Mouse (Mus musculus): ENCODE data around the gene Gm43552.
"Not testable (repeated sequence)": the region's sequence is repeated elsewhere in the genome, so short reads cannot be mapped to it uniquely, and the experiment has no call there.

Gene Gm43552

DNA sequence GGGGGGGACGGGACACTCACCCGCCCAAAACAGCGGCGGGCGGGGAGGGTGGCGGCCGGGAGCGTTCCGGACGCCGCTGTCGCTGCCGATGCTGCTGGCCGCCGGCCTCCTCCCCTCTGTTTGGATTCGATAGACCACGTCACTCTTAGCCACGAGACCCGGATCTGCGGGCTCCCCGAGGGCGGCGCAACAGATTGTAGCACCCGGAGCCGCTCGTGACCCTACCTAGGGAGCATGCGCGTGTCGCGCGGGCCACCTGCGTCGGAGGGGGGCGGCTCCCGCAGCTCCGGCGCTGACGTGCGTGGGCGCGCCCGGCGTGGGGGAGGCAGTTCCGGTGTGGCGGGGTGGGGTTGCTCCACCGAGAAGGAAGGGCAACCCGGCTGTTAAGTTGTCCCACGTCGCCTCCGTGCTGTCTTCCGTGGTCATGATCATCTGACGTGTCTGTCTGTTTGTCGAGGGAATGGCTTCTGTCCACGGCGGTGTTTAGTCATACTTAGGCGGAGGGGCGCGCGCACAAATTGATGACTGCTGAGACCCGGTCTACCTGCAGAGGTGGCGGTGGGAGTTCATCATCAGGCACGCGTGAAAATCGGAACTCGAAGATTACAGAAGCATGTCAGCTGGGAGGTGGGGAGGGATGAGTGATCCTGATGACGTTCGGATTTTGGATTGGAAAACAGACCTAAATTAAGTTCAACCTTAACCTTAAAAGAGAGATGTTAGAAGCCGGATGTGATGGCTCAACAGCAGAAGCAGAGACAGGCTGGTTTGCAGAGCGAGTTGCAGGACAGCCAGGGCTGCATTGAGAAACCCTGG lies at the start of gene Gm43552:
Gm43552 (minus strand) TSS at position 118 of the 816 bp plus-strand sequence.
- peak; percentile 94 to 97 for DNase-seq

DNA sequence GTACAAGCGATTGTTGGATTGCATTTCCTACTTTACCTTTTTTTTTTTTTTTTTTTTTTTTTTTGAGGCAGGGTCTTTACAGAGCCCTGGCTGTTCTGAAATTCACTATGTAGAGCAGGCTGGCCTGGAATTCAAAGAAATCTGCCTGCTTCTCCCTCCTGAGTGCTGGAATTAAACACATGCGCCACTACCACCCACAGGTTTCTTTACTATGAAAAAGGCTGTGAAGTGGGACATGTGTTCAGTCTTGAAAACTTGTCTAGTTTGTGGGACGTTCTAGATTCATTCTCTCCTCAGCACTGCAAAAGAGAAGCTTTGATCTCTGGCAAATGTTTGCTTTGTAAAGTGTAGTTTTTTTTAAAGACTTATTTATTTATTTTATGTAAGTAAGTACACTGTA lies 49.3 kb upstream of the Gm43552 start:
- DNase-seq = no peak

DNA sequence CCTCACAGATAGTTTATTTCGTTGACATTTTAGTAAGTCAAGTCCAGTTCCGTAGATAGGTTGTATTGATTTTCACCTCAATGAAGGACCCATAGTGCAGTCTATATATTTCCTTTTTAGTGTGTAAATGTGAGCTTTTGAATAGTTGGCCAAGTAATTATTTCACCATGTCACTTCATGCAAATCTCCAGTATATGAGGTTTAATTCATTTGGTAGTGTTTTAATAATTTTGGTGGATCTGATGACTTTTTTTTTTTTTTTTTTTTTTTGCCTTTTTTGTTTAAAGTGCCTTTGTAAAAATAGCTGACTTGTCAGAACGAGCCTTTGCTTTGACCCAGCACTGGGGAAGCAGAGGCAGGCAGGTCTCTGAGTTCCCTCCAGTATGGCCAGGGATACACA lies 47.2 kb upstream of the Gm43552 start:
- no peak for DNase-seq

DNA sequence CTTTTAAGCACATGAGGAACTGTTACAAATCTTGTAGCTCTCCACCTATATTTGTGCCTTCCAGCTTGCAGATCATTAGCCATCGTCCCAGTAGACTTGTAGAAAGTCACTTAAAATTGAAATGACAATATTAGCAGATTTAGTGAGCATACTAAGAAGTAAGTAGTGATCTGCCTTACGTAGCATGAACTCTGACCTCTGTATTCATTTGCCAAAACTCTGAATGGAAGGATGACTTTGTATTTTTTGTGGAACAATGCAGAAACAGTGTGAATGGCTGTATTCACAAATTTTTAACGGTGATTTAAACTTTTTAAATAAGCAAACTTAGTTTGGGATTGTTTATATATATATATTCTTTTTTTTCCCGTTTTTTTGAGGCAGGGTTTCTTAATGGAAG lies 46.2 kb upstream of the Gm43552 start:
- DNase-seq = no peak

DNA sequence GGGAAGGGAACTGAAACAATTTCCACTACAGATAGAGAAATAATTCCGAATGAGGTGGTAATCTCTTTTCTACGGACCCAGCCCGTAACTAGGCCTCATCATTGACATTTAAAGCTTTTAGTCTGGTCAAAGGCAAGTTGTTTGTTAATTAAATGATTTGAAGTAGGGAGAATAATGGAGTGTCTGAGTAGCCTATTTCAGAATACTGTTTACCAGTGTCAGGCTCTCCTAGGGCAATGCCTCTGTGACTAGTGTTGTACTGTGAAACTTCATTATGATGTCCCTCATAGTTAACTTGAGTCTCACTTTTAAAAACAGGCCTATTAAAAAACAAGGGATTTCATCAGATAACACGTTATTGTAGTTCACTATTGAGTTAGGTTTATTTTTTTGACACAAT lies 45.5 kb upstream of the Gm43552 start:
- no peak for DNase-seq

DNA sequence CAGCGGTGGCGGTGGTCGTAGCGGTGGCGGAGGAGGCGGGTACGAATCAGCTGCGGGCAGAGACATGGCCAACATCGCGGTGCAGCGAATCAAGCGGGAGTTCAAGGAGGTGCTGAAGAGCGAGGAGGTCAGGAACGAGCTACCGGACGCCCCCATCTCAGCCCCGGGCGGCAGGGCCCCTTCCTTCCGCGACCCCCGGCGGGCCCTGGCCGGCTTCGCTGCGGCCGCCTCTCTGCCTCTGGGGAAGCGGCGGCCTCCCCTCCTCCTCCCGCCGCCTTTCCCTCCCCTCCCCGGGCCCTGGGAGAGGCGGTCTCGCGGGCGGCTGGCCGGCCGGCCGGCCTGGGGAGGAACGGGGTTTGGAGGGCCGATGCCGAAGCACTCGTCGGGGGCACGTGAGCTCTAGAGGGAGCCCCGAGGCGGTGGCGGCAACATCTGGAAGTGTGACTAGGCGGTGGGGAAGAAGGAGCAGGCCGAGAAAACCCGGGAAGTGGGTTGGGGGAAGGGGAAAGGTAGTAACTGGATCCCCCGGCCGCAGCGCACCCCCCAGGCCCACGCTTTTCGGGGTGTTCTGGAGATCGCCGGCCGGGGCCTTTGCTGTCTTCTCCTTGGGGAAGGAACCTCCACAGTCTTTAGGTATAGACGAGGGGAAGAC lies 44.9 kb upstream of the Gm43552 start:
- no peak for DNase-seq

DNA sequence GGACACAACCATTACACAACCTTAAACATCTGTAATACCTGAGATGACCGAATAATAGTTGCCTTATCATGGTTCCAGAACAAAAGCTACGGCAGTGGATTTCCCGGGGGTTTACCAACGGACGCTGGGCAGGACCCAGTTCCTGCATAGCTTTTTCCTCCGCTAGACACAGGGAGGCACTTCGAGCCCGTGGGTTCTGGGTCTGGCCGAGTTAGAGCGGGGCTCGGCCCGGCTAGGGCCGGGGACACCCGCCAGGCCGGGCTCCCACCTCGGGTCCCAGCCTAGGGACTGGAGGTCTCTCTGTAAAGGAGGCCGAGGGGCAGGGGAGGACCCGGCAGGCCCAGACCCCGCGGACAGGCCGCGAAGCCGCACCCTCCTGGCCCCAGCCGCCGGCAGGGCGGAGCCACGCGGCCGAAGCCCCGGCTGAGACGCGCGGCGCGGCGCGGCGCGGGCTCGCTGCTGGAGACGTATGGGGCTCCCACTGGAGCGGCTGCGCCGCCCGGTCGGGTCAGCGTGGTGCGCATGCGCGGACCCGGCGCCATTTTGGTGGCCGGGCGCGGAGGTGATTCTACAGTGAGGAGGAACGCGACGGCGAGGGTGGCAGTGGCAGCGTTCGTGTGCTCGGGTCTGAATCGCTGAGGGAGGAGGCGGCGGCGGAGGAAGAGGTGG lies 44.3 kb upstream of the Gm43552 start, which contains the start of the genes Smim14 and Ube2k:
Smim14 (minus strand) TSS at position 434 of the 669 bp plus-strand sequence.
Ube2k (plus strand) TSS at position 483 of the 669 bp plus-strand sequence.
- DNase-seq = peak; percentile 91

DNA sequence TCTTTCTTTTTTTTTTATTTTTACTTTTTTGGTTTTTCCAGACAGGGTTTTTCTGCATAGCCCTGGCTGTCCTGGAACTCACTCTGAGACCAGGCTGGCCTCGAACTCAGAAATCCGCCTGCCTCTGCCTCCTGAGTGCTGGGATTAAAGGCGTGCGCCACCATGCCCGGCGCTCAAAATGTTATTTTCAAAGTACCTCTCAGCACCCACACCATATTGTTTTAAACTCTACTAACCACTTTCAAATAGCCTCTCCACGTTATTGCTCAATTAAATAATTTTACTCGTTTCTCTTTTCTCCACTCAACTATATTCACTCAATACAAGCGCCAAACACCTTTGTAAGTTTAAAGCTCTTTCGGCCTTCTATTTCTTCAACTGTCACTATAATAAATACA lies 43.4 kb upstream of the Gm43552 start:
- not testable (repeated sequence) for DNase-seq

DNA sequence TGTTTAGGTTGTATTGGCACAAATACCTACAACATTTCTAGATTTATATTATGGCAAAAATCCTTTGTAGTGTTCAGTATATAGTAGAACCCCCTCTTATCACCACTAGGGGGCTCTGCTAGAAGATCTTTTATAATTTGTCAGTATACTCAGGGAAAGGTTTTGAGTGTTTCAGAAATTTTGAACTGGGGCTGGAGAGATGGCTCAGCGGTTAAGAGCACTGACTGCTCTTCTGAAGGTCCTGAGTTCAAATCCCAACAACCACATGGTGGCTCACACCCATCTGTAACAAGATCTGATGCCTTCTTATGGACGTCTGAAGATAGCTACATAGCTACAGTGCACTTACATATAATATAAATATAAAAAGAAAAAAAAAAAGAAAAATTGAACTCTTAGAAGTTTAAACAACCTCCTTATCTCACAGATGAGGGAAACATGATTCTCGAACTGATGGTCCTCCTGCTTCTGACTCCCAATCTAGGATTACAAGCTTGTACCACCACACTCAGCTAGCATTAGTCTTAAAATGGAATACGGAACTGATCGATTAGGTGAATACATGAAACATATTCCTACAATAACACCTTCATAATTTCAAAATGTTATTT lies 42.9 kb upstream of the Gm43552 start:
- peak in 1 of 2 experiments; percentile 18 for DNase-seq

DNA sequence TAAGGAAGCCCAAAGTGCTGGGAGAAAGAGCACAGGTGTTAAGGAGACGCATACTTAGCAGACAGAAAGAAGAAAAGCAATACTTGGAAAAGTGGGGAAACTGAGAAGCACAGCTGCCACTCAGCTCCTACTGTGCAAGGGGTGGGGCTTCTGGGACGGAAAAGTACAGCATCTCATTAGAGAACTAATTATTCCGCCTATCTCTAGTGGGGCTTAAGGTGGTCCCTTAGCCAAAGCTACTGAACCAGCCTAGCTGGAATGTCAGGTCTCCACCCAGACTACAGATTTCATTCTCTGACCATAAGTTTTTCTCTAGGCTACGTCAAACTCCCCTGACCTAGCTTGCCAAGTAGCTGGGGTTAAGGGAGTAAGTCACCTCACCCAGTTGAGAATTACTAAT lies 41.9 kb upstream of the Gm43552 start:
- no peak for DNase-seq

DNA sequence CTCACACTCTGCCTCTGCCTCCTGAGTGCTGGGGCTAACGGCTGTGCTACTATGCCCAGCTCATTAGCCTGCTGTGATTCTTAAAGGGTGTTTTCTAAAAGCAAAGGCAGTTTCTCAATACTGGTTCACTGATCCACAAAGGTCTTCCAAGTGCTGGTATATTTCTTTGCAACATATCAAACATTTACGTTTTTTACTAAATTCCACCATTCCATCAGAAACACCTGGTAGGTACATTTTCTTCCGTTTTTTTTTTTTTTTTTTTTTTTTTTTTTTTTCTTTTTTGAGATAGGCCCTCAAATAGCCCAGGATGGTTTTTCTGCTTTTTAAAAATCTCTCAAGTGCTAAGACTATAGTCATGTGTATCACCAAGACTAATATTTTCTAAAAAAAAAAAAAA lies 38.6 kb upstream of the Gm43552 start:
- no peak for DNase-seq

DNA sequence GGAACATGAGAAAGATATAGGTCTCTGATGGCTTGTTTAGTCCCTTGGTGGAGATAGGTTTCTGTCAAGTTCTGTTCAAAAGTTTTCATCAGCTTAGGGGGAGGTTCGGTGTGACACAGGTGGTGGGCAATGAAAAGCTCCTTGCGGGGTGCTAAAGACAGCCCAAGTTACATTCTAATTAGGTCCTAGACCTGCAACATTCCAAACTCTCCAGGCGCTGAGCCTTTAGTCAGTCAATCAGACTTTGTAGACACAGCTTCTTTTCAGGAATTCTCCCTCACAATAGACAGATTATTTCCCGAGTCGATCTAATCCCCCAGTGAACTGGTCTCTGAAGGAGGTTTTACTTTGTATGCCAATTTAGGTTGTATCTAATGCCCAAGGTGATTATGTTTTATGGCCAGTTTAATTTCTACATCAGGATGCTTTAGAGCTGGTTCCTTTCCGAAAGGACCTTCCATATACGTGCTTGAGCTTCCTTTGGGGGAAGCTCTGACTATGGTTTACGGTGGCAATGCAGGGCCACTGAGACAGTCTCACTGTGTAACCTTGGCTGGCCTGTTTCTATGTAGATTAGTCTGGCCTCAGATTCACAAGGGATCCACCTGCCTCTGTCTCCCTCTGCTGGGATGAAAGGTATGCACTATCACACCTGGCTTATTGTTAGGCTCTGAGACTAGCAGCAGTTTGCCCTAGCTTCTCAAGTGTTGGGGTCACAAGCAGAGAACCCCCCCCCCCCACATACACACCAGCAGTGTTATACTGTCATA lies 33.2 kb upstream of the Gm43552 start:
- peak in 1 of 2 experiments; percentile 34 for DNase-seq

DNA sequence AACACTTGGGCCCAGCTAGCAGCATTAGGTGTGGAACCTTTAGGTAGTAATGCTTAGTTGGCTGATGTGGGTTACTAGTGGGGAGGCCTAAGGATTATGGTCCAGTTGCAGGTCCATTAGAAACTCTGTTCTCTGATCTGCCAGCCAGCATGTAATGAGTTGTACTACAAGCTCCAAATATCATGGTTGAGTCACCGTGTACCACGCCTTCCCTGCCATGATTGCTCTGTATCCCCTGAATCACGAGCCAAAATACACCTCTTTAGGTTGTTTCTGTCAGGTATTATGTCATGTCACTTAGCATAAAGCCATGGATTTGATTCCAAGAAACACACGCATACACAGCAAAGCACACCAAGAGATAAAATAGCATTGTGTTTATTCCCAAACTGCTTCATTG lies 32.2 kb upstream of the Gm43552 start:
- no peak for DNase-seq

DNA sequence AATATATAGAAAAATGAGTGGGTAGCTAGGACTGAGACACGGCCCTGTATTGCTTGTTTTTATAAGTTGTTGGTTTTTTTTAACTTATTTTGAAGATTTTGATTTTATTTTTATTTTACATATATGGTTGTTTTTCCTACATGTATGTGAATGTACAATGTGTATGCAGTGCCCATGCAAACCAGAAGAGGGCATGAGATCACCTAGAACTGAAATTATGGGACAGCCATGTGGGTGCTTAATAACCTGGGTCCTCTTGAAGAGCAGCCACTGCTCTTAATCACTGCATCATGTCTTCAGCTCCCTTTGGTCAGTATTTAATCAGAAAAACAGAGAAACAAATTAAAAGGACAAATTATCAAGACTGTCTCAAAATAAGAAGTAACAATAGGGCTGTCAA lies 29.2 kb upstream of the Gm43552 start:
- DNase-seq = no peak

DNA sequence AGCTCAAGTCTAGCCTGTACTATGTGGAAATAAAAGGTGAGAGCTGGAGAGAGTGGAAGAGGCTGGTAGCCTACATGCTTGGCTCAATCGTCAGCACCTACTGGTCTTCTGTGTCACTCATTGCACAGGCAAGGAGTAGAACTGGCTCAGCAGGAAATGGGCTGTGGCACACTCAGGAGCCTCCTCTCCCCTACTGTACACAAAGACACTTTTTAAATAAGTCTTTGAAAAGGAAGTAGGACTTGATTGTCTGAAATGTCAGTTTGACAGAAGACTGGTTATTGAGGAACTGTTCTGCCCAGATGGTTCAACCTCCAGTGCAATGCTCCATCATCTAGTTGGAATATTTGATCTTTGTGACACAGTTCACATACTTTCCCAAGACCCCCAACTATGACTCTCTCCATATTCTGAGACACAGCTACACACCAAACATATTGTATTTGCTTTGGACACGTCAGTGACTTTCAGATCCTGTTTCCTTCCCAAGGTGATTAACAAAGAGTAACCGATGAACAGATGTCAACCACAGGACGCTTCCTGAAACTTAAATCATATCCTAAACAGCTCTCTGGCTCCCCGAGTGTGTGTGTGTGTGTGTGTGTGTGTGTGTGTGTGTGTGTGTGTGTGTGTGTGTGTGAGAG lies 22.1 kb upstream of the Gm43552 start:
- no peak for DNase-seq

DNA sequence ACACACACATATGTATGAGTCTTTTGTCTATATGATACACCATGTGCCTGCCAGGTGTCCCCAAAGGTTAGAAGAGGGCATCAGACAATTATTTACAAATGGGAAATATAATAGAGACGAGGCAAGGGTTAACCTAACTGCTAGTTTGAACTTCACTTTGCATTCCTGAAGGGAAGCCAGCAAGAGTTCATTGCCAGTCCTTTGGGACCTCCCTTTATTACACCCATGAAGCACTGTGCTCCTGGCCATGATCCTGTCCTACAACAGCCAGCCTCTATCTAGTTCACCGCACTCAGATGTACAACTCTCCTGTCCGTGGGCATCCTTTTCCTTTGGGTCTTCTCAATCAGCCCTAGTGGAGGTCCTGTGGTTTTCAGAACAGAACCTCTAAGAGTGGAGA lies 20.9 kb upstream of the Gm43552 start:
- DNase-seq = no peak

DNA sequence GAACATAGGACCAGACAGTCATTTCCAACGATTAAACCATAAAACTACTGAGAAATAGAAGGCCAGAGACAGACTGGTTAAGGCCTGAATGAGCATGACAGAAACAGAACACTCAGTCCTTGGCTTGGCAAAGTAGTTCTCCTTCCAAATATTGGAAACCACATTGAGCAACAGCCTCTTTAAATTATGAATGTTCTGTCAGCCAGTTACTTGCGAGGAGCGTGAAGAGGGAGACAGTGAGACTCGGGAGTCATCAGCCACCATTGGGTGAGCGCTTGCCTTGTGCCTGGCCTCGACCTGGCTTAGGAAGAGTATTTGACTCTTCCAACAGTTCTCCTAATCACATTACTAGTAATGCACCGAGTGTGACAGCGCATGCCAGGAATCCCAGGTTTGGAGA lies 15.8 kb upstream of the Gm43552 start:
- DNase-seq = no peak

DNA sequence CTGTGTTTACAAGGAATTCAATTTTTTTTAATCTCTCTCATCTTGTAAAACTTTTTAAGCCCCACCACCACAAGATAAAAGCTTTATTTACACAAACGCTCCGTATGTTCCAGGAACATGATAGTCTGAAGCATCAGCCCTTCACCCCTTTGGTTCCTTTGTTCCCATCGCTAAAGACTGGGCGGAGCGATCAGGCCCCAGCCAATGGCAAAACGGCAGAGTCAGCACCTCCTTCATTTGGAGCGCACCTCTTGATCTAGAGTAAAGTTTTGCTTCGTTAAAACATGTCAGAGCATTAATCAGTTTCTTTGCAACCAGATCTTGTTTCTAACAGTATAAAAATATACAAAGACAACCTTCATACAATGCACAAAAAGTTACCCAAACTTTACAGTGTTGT lies 13.2 kb upstream of the Gm43552 start:
- no peak for DNase-seq

DNA sequence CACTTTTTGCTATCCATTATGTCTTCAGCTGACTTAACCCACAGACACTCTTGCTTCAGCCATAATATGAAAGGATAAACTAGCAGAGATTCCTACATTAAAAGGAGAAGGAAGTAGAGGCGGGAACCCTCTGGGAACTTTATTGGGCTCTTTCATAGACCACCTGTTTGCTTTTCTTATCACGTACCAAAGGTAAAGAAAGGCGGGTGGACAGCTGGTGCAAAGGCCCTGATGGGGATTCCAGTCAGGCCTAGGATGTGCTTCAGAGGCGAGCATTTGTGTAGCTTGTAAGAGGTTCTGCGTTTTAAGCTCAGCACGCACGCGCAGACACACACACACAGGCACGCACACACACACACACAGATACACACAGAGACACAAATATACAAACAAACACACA lies 8.8 kb upstream of the Gm43552 start:
- no peak for DNase-seq

DNA sequence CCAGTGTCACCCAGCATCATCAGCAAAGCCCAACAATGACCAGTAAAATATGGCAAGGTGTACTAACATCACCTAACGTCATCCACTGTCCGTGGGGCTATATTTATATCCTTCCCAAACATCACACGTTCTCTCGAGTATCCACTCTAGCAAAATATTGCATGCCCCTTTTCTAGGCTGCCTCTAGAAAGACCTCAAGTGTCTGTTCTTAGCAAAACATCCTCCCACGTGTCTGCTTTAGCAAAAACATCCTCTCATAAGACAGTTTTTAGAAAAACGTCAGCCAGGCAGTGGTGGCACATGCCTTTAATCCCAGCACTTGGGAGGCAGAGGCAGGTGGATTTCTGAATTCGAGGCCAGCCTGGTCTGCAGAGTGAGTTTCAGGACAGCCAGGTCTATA lies 7.6 kb upstream of the Gm43552 start:
- DNase-seq = no peak

DNA sequence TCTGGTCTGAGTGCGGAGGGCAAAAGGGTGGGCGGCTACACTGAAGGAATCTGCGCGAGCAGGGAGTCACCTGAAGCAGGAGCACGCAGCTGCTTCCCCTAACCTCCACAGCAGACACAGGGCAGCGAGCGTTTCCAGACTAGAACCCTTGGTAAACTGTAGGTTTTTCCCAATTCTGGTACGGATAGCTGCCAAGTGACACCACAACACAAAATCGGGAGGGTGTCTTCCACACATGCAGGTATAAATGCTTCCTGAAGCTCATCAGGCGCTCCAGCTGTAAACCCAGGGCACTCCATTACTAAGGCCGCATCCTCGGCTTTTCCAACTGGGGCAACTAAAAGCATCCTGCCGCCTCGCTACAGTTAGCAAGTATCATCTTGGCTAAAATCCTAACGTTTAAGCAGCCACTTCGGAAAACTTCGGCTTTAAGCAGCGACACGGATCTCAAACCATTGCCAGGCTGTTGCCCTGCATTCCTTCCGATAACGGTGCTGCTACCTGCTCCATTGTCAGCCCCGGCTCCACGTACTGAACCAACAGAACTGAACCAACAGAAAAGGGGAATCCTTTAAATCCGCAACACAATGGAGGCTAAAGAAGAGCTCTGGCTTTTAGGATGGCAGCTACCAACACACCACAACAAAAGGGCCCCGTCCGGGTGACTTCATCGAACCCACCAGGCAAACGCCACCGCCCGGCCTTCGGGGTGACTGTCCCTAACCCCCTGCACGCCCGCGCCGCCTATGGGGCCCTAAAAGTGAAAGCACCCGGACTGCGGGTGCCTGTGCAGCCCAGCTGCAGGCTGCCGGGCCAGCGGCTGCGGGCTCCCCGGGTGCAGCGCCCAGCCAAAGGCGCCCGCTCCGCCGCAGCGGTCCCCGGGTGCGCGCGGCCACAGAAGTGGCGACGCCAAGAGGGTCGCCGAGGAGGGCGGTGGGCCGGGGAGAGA lies 592 bp downstream of the Gm43552 start:
- peak; percentile 70 to 74 for DNase-seq
